Mouse (Mus musculus): Measurements from ENCODE around the gene Olfr1298.

Gene Olfr1298

GRCm38 (mm10) chr2:111649101-111649500, at the start of gene Olfr1298:
Gene Olfr1298, minus strand, starts transcription at chr2:111649201.
- DNase-seq, result no peak

GRCm38 (mm10) chr2:111661119-111661518, 12.1 kb upstream of the Olfr1298 start, which contains the start of gene Olfr1299:
Gene Olfr1299, plus strand, starts transcription at chr2:111661419.
- no peak for DNase-seq

- no peak for DNase-seq
Observed at GRCm38 (mm10) chr2:111626397-111626796, 22.6 kb downstream of the Olfr1298 start, which contains the start of gene Olfr1297. Gene Olfr1297, minus strand, starts transcription at chr2:111626497.
